Mouse (Mus musculus) liver, embryonic 12.5 days (tissue): ENCODE data around the gene Creg2. TPM values are rescaled to one million over a fixed set of nuclear protein-coding genes. Genes with fewer than 3 reads are reported as not detected.

Experiments
- ATAC-seq: fragments of 200-750 bp; cut with Nextera tagmentation; 2 replicates; pipeline ENCODE4 v1.8.0; 2017; ENCODE audit warnings: moderate number of reproducible peaks, mild to moderate bottlenecking, moderate library complexity
- H3K27ac ChIP-seq: fragments of 300-500 bp; sonication (generic); 2 replicates; pipeline ENCODE4 v1.5.1; 2016; ENCODE audit warnings: mild to moderate bottlenecking
- H3K27me3 ChIP-seq: fragments of 300-500 bp; sonication (generic); replicated peaks from 2 replicates; pipeline ENCODE4 v1.6.1; 2016; ENCODE audit warnings: mild to moderate bottlenecking, moderate library complexity
- H3K36me3 ChIP-seq: fragments of 300-500 bp; sonication (generic); 2 replicates; pipeline ENCODE4 v1.6.1; 2016; ENCODE audit warnings: mild to moderate bottlenecking, moderate library complexity
- H3K4me1 ChIP-seq: fragments of 300-500 bp; sonication (generic); 2 replicates; pipeline ENCODE4 v1.6.1; 2016
- H3K4me2 ChIP-seq: fragments of 300-500 bp; sonication (generic); 2 replicates; pipeline ENCODE4 v1.6.1; 2016; ENCODE audit warnings: mild to moderate bottlenecking, moderate library complexity
- H3K4me3 ChIP-seq: fragments of 300-500 bp; sonication (generic); 2 replicates; pipeline ENCODE4 v1.5.1; 2016; ENCODE audit warnings: mild to moderate bottlenecking, moderate library complexity
- H3K9ac ChIP-seq: fragments of 300-500 bp; sonication (generic); 2 replicates; pipeline ENCODE4 v1.6.1; 2016; ENCODE audit warnings: mild to moderate bottlenecking, moderate library complexity
- H3K9me3 ChIP-seq: fragments of 300-500 bp; sonication (generic); replicated peaks from 2 replicates; pipeline ENCODE4 v1.6.1; 2016; ENCODE audit warnings: mild to moderate bottlenecking, moderate library complexity
- WGBS: fragments of 180-500 bp; shearing (Covaris S2); methylation state at CpG from one replicate; pipeline ENCODE4 v1.1.7; 2016; ENCODE audit not compliant: insufficient replicate concordance; 5-methylcytosine and 5-hydroxymethylcytosine counted together
- polyA plus RNA-seq: library from polyadenylated mRNA; unstranded; fragments of >200 nt; fragmentation: Nextera tagmentation; extraction: Ambion mirVana; gene quantifications from 2 replicates; pipeline ENCODE4 v1.2.1, GENCODE M21; 2016

Creg2 gene
- polyA plus RNA-seq, 1 experiment from 2014 or later, result not detected

DNA sequence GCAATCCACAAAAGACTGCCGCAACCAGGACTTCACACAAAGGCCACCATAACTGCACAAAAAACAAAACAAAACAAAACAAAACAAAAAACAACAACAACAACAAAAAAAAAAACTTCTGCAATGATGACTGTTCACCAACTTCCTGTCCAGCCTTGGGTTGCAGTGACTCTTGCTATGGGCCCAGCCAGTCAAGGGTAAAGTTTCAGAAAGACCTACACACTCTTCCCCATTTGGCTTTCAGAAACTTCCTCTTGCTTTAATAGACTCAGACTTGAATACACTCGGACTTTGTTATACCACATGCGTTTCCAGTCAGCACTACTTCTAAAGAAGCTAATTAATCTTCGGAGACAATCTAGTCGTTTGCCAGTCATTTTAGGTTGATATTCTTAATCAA is 61.1 kb downstream of the Creg2 start:
- no peaks in the 10 kb centered on the region for H3K9me3 ChIP-seq
- H3K4me1 ChIP-seq, result no peaks in the 10 kb centered on the region
- no peak overlapping the region for H3K4me2 ChIP-seq
- no peak for ATAC-seq
- no peaks in the 10 kb centered on the region for H3K27me3 ChIP-seq
- no peaks in the 10 kb centered on the region for H3K36me3 ChIP-seq
- WGBS, result 44% methylated on average over 5 of the region's 5 CpGs
- no peak overlapping the region for H3K4me3 ChIP-seq
- H3K27ac ChIP-seq, result no peak overlapping the region
- H3K9ac ChIP-seq, result no peak overlapping the region

DNA sequence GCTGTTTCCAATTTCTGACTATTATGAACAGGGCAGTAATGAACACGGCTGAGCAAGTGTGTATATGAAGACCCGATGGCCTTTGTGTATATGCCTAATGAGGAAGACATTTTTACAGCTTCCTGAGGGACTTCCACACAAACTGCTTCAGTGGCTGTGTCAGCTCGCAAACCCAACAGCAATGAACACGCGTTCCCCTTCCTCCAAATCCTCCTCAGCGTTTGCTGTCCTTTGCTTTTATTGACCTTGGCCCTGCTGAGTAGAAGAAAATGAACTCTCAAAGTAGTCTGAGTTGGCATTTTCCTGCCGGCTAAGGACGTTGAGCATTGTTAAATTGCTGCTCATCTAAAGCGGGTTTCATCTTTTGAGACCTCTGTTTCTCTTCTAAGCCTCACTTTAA is 65.9 kb downstream of the Creg2 start:
- H3K27me3 ChIP-seq, result no peaks in the 10 kb centered on the region; the same call in 1 of the 2 replicates
- no peaks in the 10 kb centered on the region for H3K9me3 ChIP-seq
- 61% methylated on average over 9 of the region's 9 CpGs for WGBS
- H3K4me2 ChIP-seq, result no peak overlapping the region
- H3K9ac ChIP-seq, result no peak overlapping the region
- H3K27ac ChIP-seq, result no peak overlapping the region
- no peaks in the 10 kb centered on the region for H3K36me3 ChIP-seq
- H3K4me3 ChIP-seq, result no peak overlapping the region
- no peak for ATAC-seq
- H3K4me1 ChIP-seq, result no peaks in the 10 kb centered on the region

DNA sequence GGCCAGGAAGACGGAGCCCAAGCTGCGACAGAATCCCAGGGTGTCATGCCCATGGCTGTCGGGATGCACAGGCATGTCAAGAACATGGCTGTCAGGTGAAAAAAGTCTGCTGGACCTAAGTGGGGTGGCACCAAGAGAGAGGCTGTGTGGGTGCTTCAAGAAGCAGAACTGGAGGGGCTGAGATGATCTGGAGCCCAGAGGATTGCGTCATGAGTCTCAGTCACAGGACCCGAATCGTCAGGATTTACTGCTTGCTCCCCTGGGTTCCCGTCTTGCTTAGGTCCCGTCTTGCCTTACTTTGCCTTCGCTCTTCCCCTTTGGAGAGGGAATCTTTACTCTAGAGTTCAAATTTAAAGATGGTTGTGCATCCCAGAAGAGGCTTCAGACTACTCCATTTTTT is 68.1 kb downstream of the Creg2 start:
- H3K4me1 ChIP-seq, result no peaks in the 10 kb centered on the region
- H3K4me3 ChIP-seq, result no peak overlapping the region
- H3K27me3 ChIP-seq, result no peaks in the 10 kb centered on the region; the same call in 1 of the 2 replicates
- no peak overlapping the region for H3K27ac ChIP-seq
- H3K4me2 ChIP-seq, result no peak overlapping the region
- no peak for ATAC-seq
- no peaks in the 10 kb centered on the region for H3K9me3 ChIP-seq
- H3K9ac ChIP-seq, result no peak overlapping the region
- 67% methylated on average over 9 of the region's 9 CpGs for WGBS
- no peaks in the 10 kb centered on the region for H3K36me3 ChIP-seq

DNA sequence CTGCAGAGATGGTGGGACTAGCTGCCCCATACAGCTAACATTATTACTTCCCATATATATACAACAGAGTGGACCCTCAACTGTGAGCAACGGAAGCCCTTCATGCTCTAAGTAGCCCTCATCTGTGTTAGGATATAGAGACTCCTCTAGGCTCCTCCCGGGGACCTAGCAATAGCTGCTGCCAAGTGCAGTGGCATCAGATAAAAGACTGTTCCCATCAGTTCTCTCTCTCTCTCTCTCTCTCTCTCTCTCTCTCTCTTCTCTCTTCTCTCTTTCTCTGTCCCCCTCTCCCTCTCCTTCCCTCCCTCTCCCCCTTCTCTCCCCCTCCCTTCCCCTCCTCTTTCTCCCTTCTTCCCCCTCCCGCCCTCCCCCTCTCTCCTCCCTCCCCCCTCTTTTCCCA is 70.1 kb downstream of the Creg2 start:
- WGBS, result 40% methylated on average over 2 of the region's 3 CpGs
- ATAC-seq, result no peak

DNA sequence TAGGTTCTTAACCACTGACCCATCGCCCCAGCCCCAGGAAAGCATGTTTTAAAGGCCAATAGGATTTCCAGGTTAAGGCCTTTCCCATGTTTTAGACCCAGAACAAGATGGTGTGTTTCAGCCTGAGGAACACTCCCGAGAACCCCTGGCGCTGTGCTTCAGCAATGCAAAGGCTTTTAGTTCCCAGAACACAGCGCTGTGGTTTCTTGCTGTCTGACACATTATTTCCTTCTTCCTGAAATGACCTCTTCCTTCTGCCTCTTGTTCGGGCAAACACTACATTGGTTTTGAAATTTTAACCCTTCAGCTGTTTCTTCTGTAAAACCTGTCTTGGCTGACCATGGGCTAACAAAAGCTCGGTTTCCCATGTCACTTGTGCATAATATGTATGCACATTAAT is 72.1 kb downstream of the Creg2 start:
- Histone ChIP-seq H3K36me3 (no peaks in the 10 kb centered on the region), H3K27ac (no peak overlapping the region), H3K4me2 (no peak overlapping the region), H3K4me3 (no peak overlapping the region), H3K9ac (no peak overlapping the region), H3K9me3 (no peaks in the 10 kb centered on the region), H3K4me1 (peaks cover 30% of the 10 kb centered on the region), H3K27me3 (no peaks in the 10 kb centered on the region; the same call in 1 of the 2 replicates)
- WGBS, result 26% methylated on average over 6 of the region's 6 CpGs
- no peak for ATAC-seq

More for the DNA sequence above, 70.1 kb downstream of the Creg2 start:
- Histone ChIP-seq H3K9me3 (no peaks in the 10 kb centered on the region), H3K27ac (no peak overlapping the region), H3K36me3 (no peaks in the 10 kb centered on the region), H3K4me3 (no peak overlapping the region), H3K4me1 (peaks cover 9% of the 10 kb centered on the region), H3K27me3 (no peaks in the 10 kb centered on the region; the same call in 1 of the 2 replicates), H3K9ac (no peak overlapping the region), H3K4me2 (no peak overlapping the region)

DNA sequence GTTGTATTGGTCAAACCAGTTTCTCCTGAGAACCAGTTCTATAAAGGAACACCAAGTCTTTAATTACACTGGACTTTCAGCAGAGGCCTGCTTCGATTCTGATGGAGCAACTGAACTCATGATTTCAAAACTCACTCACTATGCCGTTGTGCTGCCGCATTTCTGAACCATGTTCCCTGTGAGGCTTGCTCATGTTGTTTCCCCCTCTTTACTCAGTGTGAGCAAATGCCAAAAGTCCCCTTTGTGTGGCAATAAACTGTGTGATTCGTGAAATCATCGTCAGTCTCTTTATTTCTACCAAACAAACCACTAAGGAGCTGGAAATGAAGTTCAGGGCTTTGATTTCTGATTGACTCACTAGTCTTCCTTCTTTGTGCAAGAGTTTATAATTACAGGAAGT is 72.8 kb downstream of the Creg2 start:
- H3K27ac ChIP-seq, result no peak overlapping the region
- 65% methylated on average over 5 of the region's 5 CpGs for WGBS
- H3K4me2 ChIP-seq, result no peak overlapping the region
- H3K9ac ChIP-seq, result no peak overlapping the region
- H3K36me3 ChIP-seq, result no peaks in the 10 kb centered on the region
- no peak for ATAC-seq
- no peaks in the 10 kb centered on the region; the same call in 1 of the 2 replicates for H3K27me3 ChIP-seq
- H3K9me3 ChIP-seq, result no peaks in the 10 kb centered on the region
- H3K4me3 ChIP-seq, result no peak overlapping the region
- peaks cover 36% of the 10 kb centered on the region for H3K4me1 ChIP-seq

DNA sequence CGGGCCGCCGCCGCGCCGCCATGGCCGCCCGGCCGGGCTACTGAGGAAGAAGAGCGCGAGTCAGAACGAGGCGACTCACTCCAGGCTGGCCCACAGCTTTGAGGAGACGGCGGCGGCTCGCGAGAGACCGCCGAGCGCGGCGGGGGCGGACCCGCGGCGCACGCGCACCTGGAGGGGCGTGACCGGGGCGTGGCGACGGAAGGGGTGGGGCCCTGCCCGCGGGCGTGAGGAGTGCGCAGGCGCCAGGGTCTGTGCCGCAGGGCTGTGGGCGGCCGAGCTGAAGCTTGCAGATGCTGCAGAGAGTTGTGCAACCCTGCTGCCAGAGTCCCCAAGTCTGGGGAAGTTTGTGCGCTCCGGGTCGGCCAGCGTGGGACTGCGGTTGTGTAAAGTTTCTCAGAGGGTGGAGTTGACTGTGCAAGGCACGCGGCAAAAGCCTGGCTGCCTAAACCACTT is 74.0 kb downstream of the Creg2 start, which contains the start of gene Rnf149:
Rnf149 (minus strand) TSS at position 153 of the 453 bp plus-strand sequence.
- Histone ChIP-seq H3K9ac (peak within 1 kb of the TSS; percentile 94), H3K4me1 (peaks cover 43% of the 10 kb centered on the region), H3K27ac (peak within 1 kb of the TSS; percentile 92)

DNA sequence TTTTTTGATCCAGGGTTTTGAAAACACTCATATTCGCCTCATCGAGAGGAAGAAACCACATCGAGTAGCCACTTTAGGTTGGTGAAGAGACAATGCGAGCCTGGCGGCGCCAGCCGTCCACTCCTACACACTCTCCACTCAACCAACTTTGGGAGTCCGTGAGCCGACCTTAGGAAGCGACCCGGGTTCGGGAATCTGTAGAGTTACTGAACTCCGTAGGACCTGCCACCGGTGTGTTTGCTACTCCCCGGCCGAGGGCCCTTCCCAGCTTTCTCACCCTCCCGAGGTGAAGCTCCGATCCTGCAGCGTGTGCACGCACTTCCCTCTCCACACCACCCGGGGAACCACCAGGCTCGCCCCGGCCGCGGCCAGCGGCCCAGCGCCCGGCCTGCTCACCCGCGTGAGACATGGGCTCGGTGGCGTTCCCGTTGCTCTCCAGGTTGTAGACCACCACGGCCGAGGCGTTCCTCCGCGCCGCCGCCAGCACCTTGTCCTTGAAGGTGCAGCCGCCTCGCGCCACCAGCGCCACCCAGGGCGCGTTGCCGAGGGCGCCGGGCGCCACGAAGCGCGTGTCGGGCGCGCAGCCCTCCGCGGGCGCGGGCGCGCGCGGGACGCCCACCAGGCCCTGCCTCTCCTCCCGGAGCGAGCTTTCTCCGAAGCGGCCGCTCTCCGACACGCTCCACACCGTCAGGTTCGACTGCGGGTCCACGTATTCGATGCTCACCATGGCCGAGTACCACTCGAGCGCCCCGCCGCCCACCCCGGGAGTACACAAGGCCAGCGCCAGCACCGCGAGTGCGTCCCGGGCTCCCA is 74.6 kb downstream of the Creg2 start:
- H3K4me2 ChIP-seq, result peak overlapping the region; percentile 97
- ATAC-seq, result peak; percentile 65
- 0 out of 2 replicates have a peak, but pooled peaks cover 3% of the 10 kb centered on the region for H3K36me3 ChIP-seq
- peak overlapping the region; percentile 93 for H3K4me3 ChIP-seq
- no peaks in the 10 kb centered on the region for H3K9me3 ChIP-seq
- no peaks in the 10 kb centered on the region for H3K27me3 ChIP-seq
- peak overlapping the region; percentile 92 for H3K27ac ChIP-seq
- under 1% methylated on average over 79 of the region's 88 CpGs for WGBS
- H3K4me1 ChIP-seq, result peaks cover 45% of the 10 kb centered on the region
- H3K9ac ChIP-seq, result peak overlapping the region; percentile 94

More for the DNA sequence above, 74.0 kb downstream of the Creg2 start, which contains the start of gene Rnf149:
- Histone ChIP-seq H3K4me2 (peak within 1 kb of the TSS; percentile 97), H3K4me3 (peak within 1 kb of the TSS; percentile 93), H3K9me3 (no peaks in the 10 kb centered on the region), H3K36me3 (0 out of 2 replicates have a peak, but pooled peaks cover 3% of the 10 kb centered on the region), H3K27me3 (no peaks in the 10 kb centered on the region)
- peak; percentile 93 for ATAC-seq
- under 1% methylated on average over 49 of the region's 49 CpGs for WGBS

DNA sequence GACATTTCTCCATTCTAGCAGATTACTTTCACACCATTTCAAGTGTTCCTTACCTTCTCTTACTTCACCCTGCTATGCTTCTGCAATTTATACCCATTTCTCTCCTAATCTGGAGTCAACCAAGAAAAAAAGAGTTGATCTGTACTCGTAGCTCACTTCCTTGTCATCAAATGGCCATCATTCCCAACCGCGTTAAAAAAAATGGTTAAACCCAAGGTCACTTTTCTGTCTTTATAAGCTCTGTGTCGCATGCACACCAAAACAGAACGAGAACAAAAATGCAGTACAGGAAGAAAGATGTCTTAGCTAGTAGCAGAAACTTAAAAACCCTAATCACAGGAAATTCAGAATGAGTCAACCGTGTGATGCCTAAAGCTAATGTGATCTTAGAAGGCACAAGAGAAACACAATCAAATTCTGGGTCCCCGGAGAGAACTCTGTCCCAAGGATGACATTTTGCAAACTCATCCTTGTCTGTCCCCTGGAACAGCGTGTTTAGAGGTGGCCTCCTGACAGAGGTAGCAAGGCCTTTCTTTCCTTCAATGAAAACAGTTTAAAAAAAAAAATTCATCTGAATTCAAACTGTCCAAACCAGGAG is 75.4 kb downstream of the Creg2 start:
- Histone ChIP-seq H3K36me3 (0 out of 2 replicates have a peak, but pooled peaks cover 3% of the 10 kb centered on the region), H3K27me3 (no peaks in the 10 kb centered on the region), H3K27ac (peak overlapping the region; percentile 92), H3K9ac (peak overlapping the region; percentile 94), H3K4me1 (peaks cover 45% of the 10 kb centered on the region), H3K4me2 (peak overlapping the region; percentile 97), H3K9me3 (no peaks in the 10 kb centered on the region), H3K4me3 (peak overlapping the region; percentile 93)
- WGBS, result 4% methylated on average over 8 of the region's 8 CpGs
- ATAC-seq, result no peak

DNA sequence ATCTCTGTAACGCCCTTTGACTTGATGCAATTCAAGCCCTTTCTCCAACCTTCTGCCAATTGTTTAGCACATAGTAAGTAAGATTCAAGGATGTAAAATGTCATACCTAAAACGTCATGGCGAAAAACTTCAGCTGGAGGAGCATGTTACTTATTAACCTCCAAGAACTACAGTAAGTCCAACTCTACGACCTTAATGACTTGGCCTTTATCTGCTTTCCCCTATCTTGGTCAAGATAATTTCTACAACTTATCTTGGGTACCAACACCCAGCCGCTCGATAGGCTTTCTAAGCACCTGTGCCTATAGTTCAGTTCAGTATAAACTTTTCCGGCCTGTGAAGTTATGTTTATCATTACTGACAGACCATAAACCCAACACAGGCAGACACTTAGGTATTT is 77.4 kb downstream of the Creg2 start:
- H3K4me1 ChIP-seq, result peaks cover 50% of the 10 kb centered on the region
- no peaks in the 10 kb centered on the region for H3K27me3 ChIP-seq
- no peak for ATAC-seq
- no peak overlapping the region for H3K9ac ChIP-seq
- no peak overlapping the region for H3K4me3 ChIP-seq
- peaks cover 16% of the 10 kb centered on the region; the same call in 1 of the 2 replicates for H3K36me3 ChIP-seq
- no peak overlapping the region for H3K4me2 ChIP-seq
- 58% methylated on average over 7 of the region's 7 CpGs for WGBS
- no peaks in the 10 kb centered on the region for H3K9me3 ChIP-seq
- no peak overlapping the region for H3K27ac ChIP-seq

DNA sequence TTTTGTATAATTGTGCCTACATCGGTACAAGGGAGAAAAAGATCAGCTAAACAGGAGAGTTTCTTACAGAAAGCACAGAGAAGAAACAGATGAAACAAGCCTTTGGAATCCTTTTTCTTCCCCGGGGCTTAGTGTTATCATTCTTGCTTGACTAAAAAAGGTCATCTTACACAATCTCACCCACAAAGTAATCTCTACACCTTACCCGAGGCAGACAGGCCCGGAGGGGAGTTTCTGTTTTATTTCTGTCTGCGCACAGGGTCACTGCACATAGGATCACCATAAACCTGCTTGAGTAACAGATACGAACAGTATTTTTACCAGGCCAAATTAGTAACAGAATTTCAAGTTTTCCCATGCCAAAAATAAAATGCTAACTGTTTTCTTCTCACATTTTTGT is 79.6 kb downstream of the Creg2 start:
- Histone ChIP-seq H3K4me3 (no peak overlapping the region), H3K27ac (no peak overlapping the region), H3K9me3 (no peaks in the 10 kb centered on the region), H3K36me3 (peaks cover 18% of the 10 kb centered on the region; the same call in 1 of the 2 replicates), H3K27me3 (no peaks in the 10 kb centered on the region), H3K4me1 (peaks cover 43% of the 10 kb centered on the region), H3K9ac (no peak overlapping the region), H3K4me2 (no peak overlapping the region)
- WGBS, result 56% methylated on average over 6 of the region's 6 CpGs
- ATAC-seq, result no peak
